ENCODE assay signal across 11 mouse cellular contexts in the genomic region with DNA sequence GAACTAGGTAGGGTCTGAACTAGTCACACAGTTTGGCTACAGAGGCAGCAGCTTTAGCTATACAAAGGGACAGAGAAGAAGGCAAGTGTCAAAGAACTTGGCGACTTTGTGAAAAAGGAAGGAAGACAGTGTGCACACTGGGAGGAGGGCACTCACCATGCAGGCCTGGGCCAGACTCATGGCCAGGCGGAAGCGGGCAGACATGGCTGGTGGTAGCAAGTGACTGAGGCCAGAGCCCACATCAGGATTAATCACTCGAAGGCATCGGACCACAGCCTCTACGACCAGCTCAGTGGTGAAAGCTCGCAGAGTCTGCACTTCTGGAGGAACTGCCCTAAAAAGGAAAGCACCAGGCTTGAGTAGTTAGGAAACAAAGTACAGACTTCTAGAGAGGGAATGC. TPM values are rescaled to one million over a fixed set of nuclear protein-coding genes. Genes with fewer than 3 reads are reported as not detected.
DNase-seq lines count a peak whose midpoint lies in the region; ATAC-seq and TF ChIP-seq lines count a peak whose summit lies in the region.
"Had no signal": no experiment of that assay in that cellular context is flagged by ENCODE, and none has a peak within 500 bp of the region (broad histone marks: within the 10 kb centered on the region; RNA-seq: fewer than 3 reads in every experiment).

No protein-coding gene starts in this region.

- no peak overlapping the region for H3K9ac ChIP-seq in hindbrain, embryonic 16.5 days (ENCODE audit: low read depth, low read length)
- no peak overlapping the region for H3K9ac ChIP-seq in stomach, embryonic 14.5 days (replicated peaks; ENCODE audit: low read depth, low read length)
- no peak overlapping the region for H3K9ac ChIP-seq in stomach, postnatal 0 days (ENCODE audit: low read length)
- H3K9ac ChIP-seq in liver, embryonic 12.5 days = no peak overlapping the region

- no peak overlapping the region for H3K4me2 ChIP-seq in hindbrain, embryonic 16.5 days (ENCODE audit: low read length)
- peak overlapping the region; percentile 47 for H3K4me2 ChIP-seq in stomach, embryonic 14.5 days (replicated peaks; ENCODE audit: low read depth, low read length)
- no peak overlapping the region for H3K4me2 ChIP-seq in stomach, postnatal 0 days (replicated peaks; ENCODE audit: low read depth)
- H3K4me2 ChIP-seq in liver, embryonic 12.5 days = peak overlapping the region; percentile 72

- peak overlapping the region; percentile 54 for H3K4me3 ChIP-seq in hindbrain, embryonic 10.5 days
- H3K4me3 ChIP-seq in hindbrain, embryonic 16.5 days (ENCODE audit: low read length) = no peak overlapping the region
- H3K4me3 ChIP-seq in stomach, embryonic 14.5 days (ENCODE audit: low read depth, low read length) = no peak overlapping the region
- no peak overlapping the region for H3K4me3 ChIP-seq in stomach, postnatal 0 days (ENCODE audit: low read depth, low read length)
- peak overlapping the region; percentile 59; the same call in 1 of the 2 replicates for H3K4me3 ChIP-seq in liver, embryonic 12.5 days

- no peak for TF ChIP-seq EP300 in stomach, postnatal 0 days (optimal IDR thresholded peaks at IDR 0.05)

- ATAC-seq in hindbrain, embryonic 16.5 days = no peak
- ATAC-seq in stomach, embryonic 14.5 days (ENCODE audit: insufficient number of reproducible peaks, insufficient read depth, low FRiP score, low read depth) = no peak
- no peak for ATAC-seq in stomach, postnatal 0 days (ENCODE audit: low FRiP score, low TSS enrichment)
- no peak for ATAC-seq in liver, embryonic 12.5 days

- no peak for TF ChIP-seq CTCF in stomach, postnatal 0 days (IDR thresholded peaks at IDR 0.05; ENCODE audit: low read depth)

- no peak overlapping the region for H3K27ac ChIP-seq in hindbrain, embryonic 10.5 days
- no peak overlapping the region for H3K27ac ChIP-seq in hindbrain, embryonic 16.5 days (ENCODE audit: low read depth, low read length)
- H3K27ac ChIP-seq in stomach, embryonic 14.5 days (ENCODE audit: low read length) = no peak overlapping the region
- H3K27ac ChIP-seq in stomach, postnatal 0 days (replicated peaks) = no peak overlapping the region
- H3K27ac ChIP-seq in liver, embryonic 12.5 days = no peak overlapping the region

- no peaks in the 10 kb centered on the region for H3K9me3 ChIP-seq in hindbrain, embryonic 10.5 days
- H3K9me3 ChIP-seq in hindbrain, embryonic 16.5 days (ENCODE audit: control insufficient read depth, low read length) = no peaks in the 10 kb centered on the region
- H3K9me3 ChIP-seq in stomach, embryonic 14.5 days (ENCODE audit: control insufficient read depth, low read depth, low read length) = no peaks in the 10 kb centered on the region
- H3K9me3 ChIP-seq in stomach, postnatal 0 days (ENCODE audit: control insufficient read depth, low read length) = no peaks in the 10 kb centered on the region
- no peaks in the 10 kb centered on the region for H3K9me3 ChIP-seq in liver, embryonic 12.5 days (replicated peaks)

- DNase-seq in hindbrain, embryonic 10.5 days (ENCODE audit: low spot score) = no peak
- no peak for DNase-seq in stomach, postnatal 0 days (ENCODE audit: low spot score)
- DNase-seq in thymus, postnatal 10 days (ENCODE audit: low spot score in 2 of 2) = no peak
- DNase-seq in adrenal gland, postnatal 10 days = no peak
- no peak for DNase-seq in gastrocnemius, adult 8-10 months (ENCODE audit: low spot score in 2 of 2)
- DNase-seq: adrenal gland, postnatal 14 days; heart, adult 11 months had no signal

- peaks cover 19% of the 10 kb centered on the region for H3K36me3 ChIP-seq in hindbrain, embryonic 10.5 days
- H3K36me3 ChIP-seq in hindbrain, embryonic 16.5 days (ENCODE audit: control insufficient read depth, insufficient read depth, low read length) = peaks cover 2% of the 10 kb centered on the region; the same call in 1 of the 2 replicates
- peaks cover 1% of the 10 kb centered on the region; the same call in 1 of the 2 replicates for H3K36me3 ChIP-seq in stomach, embryonic 14.5 days (ENCODE audit: control insufficient read depth, insufficient read depth, low read length)
- no peaks in the 10 kb centered on the region for H3K36me3 ChIP-seq in stomach, postnatal 0 days (ENCODE audit: control insufficient read depth, insufficient read depth, low read length)
- peaks cover 19% of the 10 kb centered on the region for H3K36me3 ChIP-seq in liver, embryonic 12.5 days

- WGBS in hindbrain, embryonic 10.5 days = 89% methylated on average over 7 of the region's 7 CpGs
- 86% methylated on average over 7 of the region's 7 CpGs for WGBS in hindbrain, embryonic 16.5 days
- 84% methylated on average over 7 of the region's 7 CpGs for WGBS in stomach, embryonic 14.5 days
- 78% methylated on average over 7 of the region's 7 CpGs for WGBS in stomach, postnatal 0 days
- WGBS in liver, embryonic 12.5 days (ENCODE audit: insufficient replicate concordance) = 71% methylated on average over 7 of the region's 7 CpGs

- peaks cover 4% of the 10 kb centered on the region for H3K27me3 ChIP-seq in hindbrain, embryonic 10.5 days (ENCODE audit: insufficient read depth, poor library complexity, severe bottlenecking)
- no peaks in the 10 kb centered on the region for H3K27me3 ChIP-seq in hindbrain, embryonic 16.5 days (replicated peaks; ENCODE audit: control insufficient read depth, insufficient read depth, low read length)
- no peaks in the 10 kb centered on the region for H3K27me3 ChIP-seq in stomach, embryonic 14.5 days (ENCODE audit: control insufficient read depth, insufficient read depth, low read length)
- no peaks in the 10 kb centered on the region for H3K27me3 ChIP-seq in stomach, postnatal 0 days (ENCODE audit: control insufficient read depth, insufficient read depth, low read length)
- H3K27me3 ChIP-seq in liver, embryonic 12.5 days (replicated peaks) = peaks cover 16% of the 10 kb centered on the region

- H3K4me1 ChIP-seq in hindbrain, embryonic 10.5 days (replicated peaks) = peaks cover 6% of the 10 kb centered on the region; the same call in 1 of the 2 replicates
- no peaks in the 10 kb centered on the region; the same call in 1 of the 2 replicates for H3K4me1 ChIP-seq in hindbrain, embryonic 16.5 days (ENCODE audit: control insufficient read depth, insufficient read depth, low read depth, low read length)
- no peaks in the 10 kb centered on the region for H3K4me1 ChIP-seq in stomach, embryonic 14.5 days (ENCODE audit: control insufficient read depth, insufficient read depth, low read length)
- no peaks in the 10 kb centered on the region for H3K4me1 ChIP-seq in stomach, postnatal 0 days (replicated peaks; ENCODE audit: control insufficient read depth, insufficient read depth)
- H3K4me1 ChIP-seq in liver, embryonic 12.5 days = peaks cover 11% of the 10 kb centered on the region

RNA-seq across cellular contexts. Expression of a gene that starts 1.3 kb away (rescaled TPM):
- 33.5 and 34.4 TPM in 2 replicates for polyA plus RNA-seq in hindbrain, embryonic 10.5 days (2016; fragmentation: Nextera tagmentation; extraction: Ambion mirVana)
- 28.0 and 29.5 TPM in 2 replicates for polyA plus RNA-seq in hindbrain, embryonic 16.5 days (2015; fragmentation: Nextera tagmentation; extraction: Ambion mirVana)
- 26.2 and 29.4 TPM in 2 replicates for polyA plus RNA-seq in stomach, embryonic 14.5 days (2014; fragmentation: Nextera tagmentation; extraction: Ambion mirVana)
- 13.8 and 14.0 TPM in 2 replicates for polyA plus RNA-seq in stomach, postnatal 0 days (2015; fragmentation: Nextera tagmentation; extraction: Ambion mirVana)
- polyA plus RNA-seq in liver, embryonic 12.5 days (2016; fragmentation: Nextera tagmentation; extraction: Ambion mirVana) = 26.1 and 26.2 TPM in 2 replicates
- 10 to 100 TPM; 17.8 to 20.1 TPM for total RNA-seq in adrenal gland, postnatal 10 days (2021)
- 10 to 100 TPM; 10.1 to 13.8 (median 11.6) TPM for total RNA-seq in gastrocnemius, adult 8-10 months (2022)

RNA-seq across cellular contexts. Expression of a gene that starts 2.9 kb away (rescaled TPM):
- not detected in 2 replicates for polyA plus RNA-seq in hindbrain, embryonic 10.5 days (2016; fragmentation: Nextera tagmentation; extraction: Ambion mirVana)
- polyA plus RNA-seq in hindbrain, embryonic 16.5 days (2015; fragmentation: Nextera tagmentation; extraction: Ambion mirVana) = 0.20 and 0.27 TPM in 2 replicates
- polyA plus RNA-seq in stomach, embryonic 14.5 days (2014; fragmentation: Nextera tagmentation; extraction: Ambion mirVana) = 0.13 TPM in 1 of 2 replicates, not detected in the other
- polyA plus RNA-seq in stomach, postnatal 0 days (2015; fragmentation: Nextera tagmentation; extraction: Ambion mirVana) = not detected in 2 replicates
- 0.04 TPM in 2 replicates for polyA plus RNA-seq in liver, embryonic 12.5 days (2016; fragmentation: Nextera tagmentation; extraction: Ambion mirVana)
- not detected for total RNA-seq in adrenal gland, postnatal 10 days (2021)
- not detected for total RNA-seq in gastrocnemius, adult 8-10 months (2022)
- total RNA-seq: adrenal gland, postnatal 14 days; layer of hippocampus, adult 18-20 months had no signal

RNA-seq across cellular contexts. Expression of a gene that starts 29.9 kb away (rescaled TPM):
- 2.5 and 2.8 TPM in 2 replicates for polyA plus RNA-seq in hindbrain, embryonic 10.5 days (2016; fragmentation: Nextera tagmentation; extraction: Ambion mirVana)
- polyA plus RNA-seq in hindbrain, embryonic 16.5 days (2015; fragmentation: Nextera tagmentation; extraction: Ambion mirVana) = 7.1 and 8.7 TPM in 2 replicates
- polyA plus RNA-seq in stomach, embryonic 14.5 days (2014; fragmentation: Nextera tagmentation; extraction: Ambion mirVana) = 1.9 TPM in 2 replicates
- polyA plus RNA-seq in stomach, postnatal 0 days (2015; fragmentation: Nextera tagmentation; extraction: Ambion mirVana) = 0.79 and 1.0 TPM in 2 replicates
- 0.93 and 1.0 TPM in 2 replicates for polyA plus RNA-seq in liver, embryonic 12.5 days (2016; fragmentation: Nextera tagmentation; extraction: Ambion mirVana)
- 1 to 10 TPM; 3.2 to 3.5 TPM for total RNA-seq in adrenal gland, postnatal 10 days (2021)
- 1 to 10 TPM; 2.4 to 4.7 (median 4.3) TPM for total RNA-seq in gastrocnemius, adult 8-10 months (2022)

RNA-seq across cellular contexts. Expression of a gene that starts 30.6 kb away (rescaled TPM):
- 0.07 and 0.08 TPM in 2 replicates for polyA plus RNA-seq in hindbrain, embryonic 10.5 days (2016; fragmentation: Nextera tagmentation; extraction: Ambion mirVana)
- polyA plus RNA-seq in hindbrain, embryonic 16.5 days (2015; fragmentation: Nextera tagmentation; extraction: Ambion mirVana) = 0.06 and 0.18 TPM in 2 replicates
- 0.07 TPM in 1 of 2 replicates, not detected in the other for polyA plus RNA-seq in stomach, embryonic 14.5 days (2014; fragmentation: Nextera tagmentation; extraction: Ambion mirVana)
- polyA plus RNA-seq in stomach, postnatal 0 days (2015; fragmentation: Nextera tagmentation; extraction: Ambion mirVana) = not detected in 2 replicates
- 0.14 TPM in 1 of 2 replicates, not detected in the other for polyA plus RNA-seq in liver, embryonic 12.5 days (2016; fragmentation: Nextera tagmentation; extraction: Ambion mirVana)
- total RNA-seq in adrenal gland, postnatal 10 days (2021) = under 1 TPM; 0.30 to 0.45 TPM
- under 1 TPM in 2 of 4 experiments, not detected in 2; 0.19 to 0.59 TPM for total RNA-seq in gastrocnemius, adult 8-10 months (2022)
- total RNA-seq: layer of hippocampus, adult 18-20 months had no signal

RNA-seq across cellular contexts. Expression of a gene that starts 34.3 kb away (rescaled TPM):
- polyA plus RNA-seq in hindbrain, embryonic 10.5 days (2016; fragmentation: Nextera tagmentation; extraction: Ambion mirVana) = 18.5 and 26.5 TPM in 2 replicates
- polyA plus RNA-seq in hindbrain, embryonic 16.5 days (2015; fragmentation: Nextera tagmentation; extraction: Ambion mirVana) = 249 and 292 TPM in 2 replicates
- polyA plus RNA-seq in stomach, embryonic 14.5 days (2014; fragmentation: Nextera tagmentation; extraction: Ambion mirVana) = 5.2 and 7.4 TPM in 2 replicates
- polyA plus RNA-seq in stomach, postnatal 0 days (2015; fragmentation: Nextera tagmentation; extraction: Ambion mirVana) = 6.5 and 6.8 TPM in 2 replicates
- 0.41 and 0.76 TPM in 2 replicates for polyA plus RNA-seq in liver, embryonic 12.5 days (2016; fragmentation: Nextera tagmentation; extraction: Ambion mirVana)
- 10 to 100 TPM; 44.4 to 58.6 TPM for total RNA-seq in adrenal gland, postnatal 10 days (2021)
- 1 to 10 TPM in 3 of 4 experiments, under 1 TPM in 1; 0.73 to 4.3 (median 2.2) TPM for total RNA-seq in gastrocnemius, adult 8-10 months (2022)

Comparison
In these comparisons a context has a peak if more than half of its experiments do, and no peak if none do; other contexts are left out.
1. H3K4me3 ChIP-seq: peak in hindbrain, embryonic 10.5 days (single experiment) and liver, embryonic 12.5 days (single experiment); none in hindbrain, embryonic 16.5 days (single experiment), stomach, embryonic 14.5 days (single experiment) and stomach, postnatal 0 days (single experiment).
2. H3K4me2 ChIP-seq: peak in stomach, embryonic 14.5 days (single experiment) and liver, embryonic 12.5 days (single experiment); none in hindbrain, embryonic 16.5 days (single experiment) and stomach, postnatal 0 days (single experiment).